Mouse (Mus musculus) frontal cortex, postnatal 36 days (tissue): ENCODE results near the gene G430095P16Rik.

Experiments used
- DNase-seq, 2 experiments: peaks; one replicate each; pipeline ENCODE4 v3.0.0; 2022; ENCODE audit warnings: low spot score in 2 of 2

The G430095P16Rik gene

GRCm38 (mm10) chr8:84722530-84722849 lies 317 bp upstream of the G430095P16Rik start:
- no peak for DNase-seq

DNA sequence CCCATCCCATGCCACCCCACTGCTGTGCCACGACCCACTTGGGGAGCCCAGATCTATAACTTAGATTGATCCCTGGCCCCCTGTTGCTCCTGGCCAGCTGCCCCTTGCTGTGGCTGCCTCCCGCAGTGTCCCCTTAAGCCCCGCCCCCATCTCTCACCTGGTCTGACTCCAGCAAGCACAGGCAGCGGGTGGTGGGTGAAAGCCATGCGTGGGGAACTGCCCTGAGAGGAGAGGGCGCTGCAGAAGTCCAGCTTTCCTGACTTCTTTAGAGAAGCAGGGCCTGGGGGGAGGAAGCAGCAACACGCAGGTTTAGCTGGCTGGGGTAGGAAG lies 729 bp downstream of the G430095P16Rik start:
- no peak for DNase-seq

DNA sequence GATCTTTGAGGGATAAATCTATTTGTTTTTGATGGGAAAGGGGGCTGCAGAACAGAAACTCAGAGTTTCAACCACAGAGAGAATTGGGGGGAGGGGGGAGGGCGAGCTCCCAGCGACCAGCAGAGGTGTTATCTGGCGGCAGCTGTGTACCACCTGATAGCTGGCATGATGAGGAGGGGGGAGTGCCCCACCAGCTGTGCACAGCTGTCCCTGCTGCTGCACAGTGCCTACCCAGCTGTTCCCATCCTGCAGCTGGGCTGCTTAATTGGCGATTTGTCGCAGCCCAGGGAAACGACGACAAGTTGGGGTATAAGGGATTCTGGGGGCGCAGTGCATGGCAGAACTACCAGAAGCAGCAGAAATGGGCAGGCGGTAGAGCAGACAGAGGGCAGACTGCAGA lies 1.9 kb downstream of the G430095P16Rik start:
- no peak for DNase-seq

GRCm38 (mm10) chr8:84725246-84725940 lies 2.6 kb downstream of the G430095P16Rik start:
- no peak for DNase-seq

DNA sequence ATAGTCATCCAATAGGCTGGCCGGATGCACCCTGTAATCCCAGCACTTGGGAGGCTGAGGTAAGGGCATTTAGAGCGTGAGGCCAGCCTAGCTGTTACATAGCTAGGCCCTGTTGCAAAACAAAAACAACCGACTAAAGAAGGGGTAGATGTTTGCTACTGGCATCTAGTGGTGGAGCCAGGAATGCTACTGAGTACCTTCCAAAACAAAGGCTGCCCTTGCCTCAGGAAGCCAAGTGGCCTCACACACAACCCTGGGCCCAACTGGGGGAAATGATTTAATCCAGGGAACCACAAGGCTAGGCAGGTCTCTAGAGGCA lies 3.1 kb downstream of the G430095P16Rik start:
- DNase-seq = no peak

DNA sequence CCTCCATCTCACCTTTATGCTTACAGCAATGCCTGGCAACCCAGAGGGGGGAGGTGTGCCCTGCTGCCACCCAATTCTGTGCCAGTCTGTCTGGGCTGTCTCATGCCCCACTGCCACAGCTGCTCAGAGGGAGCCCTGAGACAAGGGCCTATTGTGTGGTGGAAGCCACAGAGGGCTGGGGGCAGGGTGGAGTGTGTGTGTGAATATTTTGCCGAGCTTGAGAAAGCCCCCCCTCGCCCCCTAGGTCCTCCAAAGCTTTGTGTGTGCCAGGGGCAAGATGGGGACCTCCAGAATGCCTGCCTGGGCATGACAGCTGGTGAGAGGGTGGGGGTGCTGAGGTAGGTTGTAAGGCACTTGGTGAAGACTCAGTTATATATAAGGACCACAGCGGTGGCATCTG lies 5.7 kb downstream of the G430095P16Rik start:
- no peak for DNase-seq

GRCm38 (mm10) chr8:84729921-84730362 lies 7.1 kb downstream of the G430095P16Rik start:
- no peak for DNase-seq

DNA sequence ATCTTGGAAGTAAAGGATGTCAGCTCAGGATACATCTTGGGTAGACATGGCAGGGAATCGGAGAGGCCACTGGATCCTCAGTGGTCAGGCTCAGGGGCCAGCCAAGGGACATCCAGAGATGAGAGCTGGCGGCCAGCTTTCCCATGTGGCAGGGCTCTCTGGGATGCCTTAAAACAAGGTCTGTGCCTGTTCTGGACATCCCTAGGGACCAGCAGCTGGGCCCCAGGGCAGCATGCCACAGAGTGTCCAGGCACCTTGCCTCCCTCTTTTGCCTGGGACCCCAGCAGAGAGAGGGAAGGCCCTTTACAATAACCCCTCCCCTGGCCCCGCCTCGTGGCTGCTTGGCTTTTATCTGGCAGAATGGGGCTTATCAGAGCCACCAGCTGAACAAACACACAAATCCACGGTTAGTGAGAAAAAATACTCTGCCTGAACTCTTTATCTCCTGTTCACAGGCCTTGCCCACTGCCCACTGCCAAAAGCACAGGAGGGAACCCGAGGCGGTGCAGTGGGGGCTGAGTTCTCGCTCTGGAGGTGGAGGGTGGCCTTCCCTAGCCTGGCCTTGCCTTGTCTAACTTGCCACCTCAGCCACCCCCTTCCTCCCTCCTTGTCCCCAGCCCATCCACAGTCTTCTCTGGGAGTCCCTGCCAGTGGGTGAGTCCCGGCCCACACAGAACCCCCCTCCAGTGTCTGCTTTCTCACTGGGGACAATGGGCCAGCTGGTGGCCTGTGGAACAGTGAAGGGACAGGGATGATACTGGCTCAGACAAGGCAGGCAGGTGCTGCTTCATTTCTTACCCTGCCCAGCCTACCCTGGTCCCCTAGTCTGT lies 7.9 kb downstream of the G430095P16Rik start:
- DNase-seq = no peak

GRCm38 (mm10) chr8:84731371-84732177 lies 8.8 kb downstream of the G430095P16Rik start:
- DNase-seq = no peak

GRCm38 (mm10) chr8:84732545-84732944 lies 9.7 kb downstream of the G430095P16Rik start:
- DNase-seq = no peak

DNA sequence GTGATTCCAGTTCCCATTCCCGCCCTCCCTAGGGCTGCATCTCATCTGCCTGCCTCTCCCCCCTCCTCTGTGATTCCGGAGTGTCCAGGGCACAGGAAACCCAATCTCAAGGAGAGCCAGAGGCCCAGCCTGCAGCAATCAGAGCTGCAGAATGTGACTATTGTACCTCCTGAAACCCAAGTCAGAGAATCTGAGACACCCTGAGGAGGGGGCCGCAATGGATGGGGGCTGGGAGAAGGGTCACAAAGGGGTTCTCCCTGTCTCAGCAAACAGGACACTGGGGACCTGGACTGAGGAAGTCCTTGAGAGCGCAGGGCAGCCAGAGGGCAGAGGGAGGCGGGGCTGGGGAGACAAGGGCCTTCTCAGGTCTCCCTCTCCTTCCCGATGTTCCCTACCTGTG lies 10.2 kb downstream of the G430095P16Rik start:
- no peak for DNase-seq

GRCm38 (mm10) chr8:84733959-84734358 lies 11.2 kb downstream of the G430095P16Rik start:
- DNase-seq = no peak

GRCm38 (mm10) chr8:84734680-84735079 lies 11.9 kb downstream of the G430095P16Rik start:
- DNase-seq = no peak

DNA sequence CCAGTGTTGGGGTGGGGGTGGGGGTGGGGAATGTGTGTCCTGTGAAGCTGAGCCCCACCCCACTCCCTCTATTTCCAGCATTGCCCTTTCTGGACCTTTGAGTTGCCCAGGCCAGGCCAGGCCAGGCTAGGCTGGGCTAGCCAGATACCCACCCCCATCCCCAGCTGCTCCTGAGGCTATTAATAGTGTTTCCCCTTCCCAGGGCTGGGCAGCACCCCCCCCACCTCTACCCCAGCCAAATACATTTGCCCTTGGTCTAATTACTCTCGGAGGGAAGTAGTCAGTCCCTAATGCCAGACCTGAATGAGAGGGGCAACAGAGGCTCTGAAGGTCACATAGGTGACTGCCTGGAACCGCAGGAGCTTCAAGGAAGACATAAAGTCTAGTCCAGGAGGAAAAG lies 12.8 kb downstream of the G430095P16Rik start:
- DNase-seq = no peak

DNA sequence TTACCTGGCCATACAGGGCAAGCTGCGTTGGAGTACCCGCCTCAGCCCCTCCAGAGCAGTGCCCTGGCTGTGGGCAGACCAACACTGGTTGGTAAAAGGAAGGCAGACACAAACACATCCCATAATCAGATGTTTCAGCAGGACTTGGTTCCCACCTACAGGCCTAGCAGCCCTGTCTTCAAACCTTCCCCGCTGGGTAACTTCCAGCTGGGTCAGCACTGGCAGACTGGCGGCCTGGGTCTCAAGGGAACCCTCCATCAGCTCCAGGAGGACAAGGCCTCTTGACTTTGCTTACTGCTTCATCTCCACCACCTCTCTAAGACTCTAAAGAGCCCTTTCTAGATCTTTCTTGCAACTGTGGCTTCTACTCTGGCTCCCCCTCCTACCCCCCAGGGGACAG lies 13.7 kb downstream of the G430095P16Rik start:
- no peak for DNase-seq

- DNase-seq = peak; percentile 73 to 75
These were observed 14.8 kb downstream of the G430095P16Rik start for GRCm38 (mm10) chr8:84737608-84738007.

DNA sequence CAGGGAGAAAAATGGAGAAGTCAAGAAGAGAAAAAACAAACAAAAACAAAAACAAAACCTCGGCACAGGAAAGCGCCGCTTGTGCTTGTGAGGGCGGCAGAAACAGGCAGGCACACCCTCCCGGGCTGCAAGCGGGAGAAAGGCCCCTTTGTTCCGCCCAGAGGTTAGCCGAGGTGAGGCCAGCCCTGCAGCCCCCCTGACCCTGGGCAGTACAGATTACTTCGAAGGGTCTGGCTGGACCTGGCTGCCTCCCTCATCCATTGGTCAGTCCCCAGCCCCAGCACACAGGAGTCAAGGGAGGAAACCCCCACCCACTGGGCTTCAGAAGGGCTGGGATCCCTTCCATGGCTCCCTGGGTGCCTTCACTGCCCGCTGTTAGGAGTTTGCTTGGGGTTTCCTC lies 15.5 kb downstream of the G430095P16Rik start:
- no peak for DNase-seq

GRCm38 (mm10) chr8:84738715-84739400 lies 16.1 kb downstream of the G430095P16Rik start:
- DNase-seq = no peak

DNA sequence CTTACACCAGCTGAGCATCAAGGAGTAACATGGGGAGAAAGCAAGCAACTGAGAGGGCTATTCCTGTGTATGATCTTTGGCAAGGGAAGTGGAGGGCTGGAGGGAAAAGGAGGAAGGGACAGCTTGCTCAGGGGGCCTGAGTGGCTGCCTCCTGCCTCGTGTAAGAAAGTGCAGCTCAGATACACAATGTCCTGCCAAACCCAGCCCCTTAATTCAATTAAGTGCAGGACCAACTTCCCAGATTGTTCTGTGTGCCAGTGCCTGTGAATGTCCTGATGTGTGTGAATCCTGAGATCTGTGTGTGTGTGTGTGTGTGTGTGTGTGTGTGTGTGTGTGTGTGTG lies 16.6 kb downstream of the G430095P16Rik start:
- DNase-seq = no peak

DNA sequence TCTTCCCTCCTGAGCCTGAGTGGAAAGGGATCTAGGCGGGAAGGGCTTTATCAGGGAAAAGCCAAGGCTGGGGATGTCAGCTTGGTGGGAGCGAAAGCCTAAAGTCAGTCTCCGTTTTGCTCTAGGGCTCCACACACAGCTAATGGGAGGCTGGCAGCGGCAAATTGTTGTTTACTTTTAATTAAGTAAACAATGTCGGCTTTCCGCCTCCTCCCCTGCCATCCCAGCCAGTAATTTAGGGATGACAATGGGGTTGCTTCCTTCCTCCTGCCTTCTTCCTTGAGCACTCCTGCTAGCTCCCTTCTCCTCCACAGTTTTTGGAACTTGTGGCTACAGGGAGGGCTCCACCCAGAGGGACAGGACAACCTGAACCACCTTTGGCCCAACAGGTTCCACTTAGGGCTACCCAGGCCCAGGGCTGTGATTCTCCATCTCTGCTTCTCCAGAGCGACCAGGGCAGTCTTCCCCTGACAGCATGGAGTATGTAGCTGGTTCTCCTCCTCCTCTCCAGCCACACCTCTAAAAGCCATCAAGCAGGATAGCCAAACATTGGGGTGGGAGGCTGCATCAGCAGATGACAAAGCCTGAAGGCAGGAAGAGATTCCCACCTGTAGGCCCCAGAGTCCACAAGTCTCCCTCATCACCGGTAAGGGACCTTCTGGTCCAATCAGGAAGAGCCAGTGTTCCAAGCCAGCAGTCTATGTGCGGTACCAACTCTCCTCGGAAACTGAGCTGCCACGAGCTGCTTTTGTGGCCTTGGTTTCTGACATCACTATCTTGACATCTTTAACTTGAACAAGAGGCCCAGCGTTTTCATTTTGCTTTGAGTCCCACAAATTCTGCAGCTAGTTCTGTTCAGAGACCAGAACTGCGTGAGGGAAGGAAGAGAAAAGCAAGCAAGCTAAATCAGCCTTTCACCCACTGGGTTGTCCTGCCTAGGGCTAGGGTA lies 18.4 kb downstream of the G430095P16Rik start:
- DNase-seq = no peak
